Mouse (Mus musculus): ENCODE results near the gene Smurf1. TPM values are rescaled to one million over a fixed set of nuclear protein-coding genes. Genes with fewer than 3 reads are reported as not detected.

The Smurf1 gene
- polyA plus RNA-seq, 1 experiment: 5.8 TPM

GRCm38 (mm10) chr5:144853931-144854330, 111.7 kb downstream of the Smurf1 start:
- TF ChIP-seq POLR2A (IDR thresholded peaks at IDR 0.05; ENCODE audit: borderline replicate concordance, control insufficient read depth, low read depth, low read length) (no peak), CTCF (IDR thresholded peaks at IDR 0.05; ENCODE audit: control insufficient read depth, insufficient read depth, low read length) (no peak)
- H3K4me1 ChIP-seq (ENCODE audit: control insufficient read depth, insufficient read depth, low read length): no peaks in the 10 kb centered on the region
- WGBS: 78% methylated on average over 5 of the region's 5 CpGs
- no peak overlapping the region for H3K27ac ChIP-seq (ENCODE audit: control insufficient read depth, insufficient read depth, low read depth, low read length, poor library complexity)
- H3K4me3 ChIP-seq (replicated peaks; ENCODE audit: control insufficient read depth, low read depth, low read length): no peak overlapping the region

DNA sequence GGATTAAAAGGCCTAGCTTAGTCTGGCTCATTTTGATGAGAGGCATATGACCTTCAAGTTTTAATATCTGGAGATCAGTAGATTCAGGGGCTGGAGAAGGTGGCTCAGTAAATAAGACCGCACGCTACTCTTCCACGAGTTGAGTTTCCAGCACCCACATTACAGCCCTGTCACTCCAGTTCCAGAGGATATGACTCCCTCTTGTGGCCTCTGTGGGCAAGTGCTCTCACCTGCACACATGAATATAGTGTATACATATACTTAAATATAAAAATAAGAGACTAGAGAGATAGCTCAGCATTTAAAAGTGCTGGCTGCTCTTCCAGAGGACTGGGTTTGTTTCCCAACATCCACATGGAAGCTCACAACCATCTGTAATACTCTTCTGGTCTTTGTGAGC, 113.8 kb downstream of the Smurf1 start:
- TF ChIP-seq CTCF (IDR thresholded peaks at IDR 0.05; ENCODE audit: control insufficient read depth, insufficient read depth, low read length) (no peak), POLR2A (IDR thresholded peaks at IDR 0.05; ENCODE audit: borderline replicate concordance, control insufficient read depth, low read depth, low read length) (no peak)
- Histone ChIP-seq H3K4me3 (replicated peaks; ENCODE audit: control insufficient read depth, low read depth, low read length) (no peak overlapping the region), H3K27ac (ENCODE audit: control insufficient read depth, insufficient read depth, low read depth, low read length, poor library complexity) (no peak overlapping the region), H3K4me1 (ENCODE audit: control insufficient read depth, insufficient read depth, low read length) (no peaks in the 10 kb centered on the region)
- WGBS: 88% methylated on average over 3 of the region's 3 CpGs

DNA sequence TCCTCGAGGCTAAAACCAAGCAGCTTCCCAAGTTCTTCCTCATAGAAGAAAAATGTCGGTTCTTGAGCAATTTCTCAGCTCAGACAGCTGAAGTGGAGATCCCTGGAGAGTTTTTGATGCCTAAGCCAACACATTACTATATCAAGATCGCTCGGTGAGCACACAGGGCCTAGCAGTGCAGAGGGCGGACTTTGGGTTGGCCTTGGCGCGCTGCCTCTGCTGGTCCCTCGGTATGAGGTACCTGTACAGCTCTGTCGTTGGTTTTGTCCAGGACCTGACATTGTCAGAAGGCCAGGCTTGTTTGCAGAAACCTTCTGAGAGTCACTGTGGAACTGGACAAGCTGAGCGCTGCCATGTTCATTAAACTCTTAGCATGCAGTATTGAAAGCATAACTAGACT, 115.7 kb downstream of the Smurf1 start:
- H3K4me3 ChIP-seq (replicated peaks; ENCODE audit: control insufficient read depth, low read depth, low read length): no peak overlapping the region
- 89% methylated on average over 10 of the region's 10 CpGs for WGBS
- no peak overlapping the region for H3K27ac ChIP-seq (ENCODE audit: control insufficient read depth, insufficient read depth, low read depth, low read length, poor library complexity)
- H3K4me1 ChIP-seq (ENCODE audit: control insufficient read depth, insufficient read depth, low read length): no peaks in the 10 kb centered on the region
- no peak for TF ChIP-seq CTCF (IDR thresholded peaks at IDR 0.05; ENCODE audit: control insufficient read depth, insufficient read depth, low read length)
- no peak for TF ChIP-seq POLR2A (IDR thresholded peaks at IDR 0.05; ENCODE audit: borderline replicate concordance, control insufficient read depth, low read depth, low read length)

GRCm38 (mm10) chr5:144848735-144849134, 116.9 kb downstream of the Smurf1 start:
- Histone ChIP-seq H3K4me1 (ENCODE audit: control insufficient read depth, insufficient read depth, low read length) (no peaks in the 10 kb centered on the region), H3K27ac (ENCODE audit: control insufficient read depth, insufficient read depth, low read depth, low read length, poor library complexity) (no peak overlapping the region), H3K4me3 (replicated peaks; ENCODE audit: control insufficient read depth, low read depth, low read length) (no peak overlapping the region)
- TF ChIP-seq POLR2A (IDR thresholded peaks at IDR 0.05; ENCODE audit: borderline replicate concordance, control insufficient read depth, low read depth, low read length) (no peak), CTCF (IDR thresholded peaks at IDR 0.05; ENCODE audit: control insufficient read depth, insufficient read depth, low read length) (no peak)
- WGBS: 85% methylated on average over 5 of the region's 5 CpGs

GRCm38 (mm10) chr5:144845352-144845751, 120.3 kb downstream of the Smurf1 start:
- H3K4me3 ChIP-seq (replicated peaks; ENCODE audit: control insufficient read depth, low read depth, low read length): no peak overlapping the region
- WGBS: 90% methylated on average over 20 of the region's 20 CpGs
- H3K4me1 ChIP-seq (ENCODE audit: control insufficient read depth, insufficient read depth, low read length): no peaks in the 10 kb centered on the region
- TF ChIP-seq POLR2A (IDR thresholded peaks at IDR 0.05; ENCODE audit: borderline replicate concordance, control insufficient read depth, low read depth, low read length) (no peak), CTCF (IDR thresholded peaks at IDR 0.05; ENCODE audit: control insufficient read depth, insufficient read depth, low read length) (no peak)
- no peak overlapping the region for H3K27ac ChIP-seq (ENCODE audit: control insufficient read depth, insufficient read depth, low read depth, low read length, poor library complexity)

DNA sequence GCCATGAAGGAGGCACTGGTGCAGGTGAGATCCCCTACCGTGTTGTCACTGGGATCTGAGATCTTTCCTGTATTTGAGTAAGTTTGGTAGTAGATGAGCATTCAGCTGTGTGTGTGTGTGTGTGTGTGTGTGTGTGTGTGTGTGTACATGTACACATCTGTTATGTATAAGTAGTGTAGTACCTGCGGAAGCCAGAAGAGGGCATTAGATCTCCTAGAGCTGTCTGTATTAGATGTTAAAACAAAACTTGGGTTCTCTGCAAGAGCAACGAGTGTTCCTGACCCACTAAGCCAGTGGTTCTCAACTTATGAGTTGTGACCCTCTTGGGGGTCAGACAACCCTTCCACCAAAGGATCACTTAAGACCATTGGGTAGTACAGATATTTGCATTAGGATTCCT, 129.5 kb downstream of the Smurf1 start:
- TF ChIP-seq POLR2A (IDR thresholded peaks at IDR 0.05; ENCODE audit: borderline replicate concordance, control insufficient read depth, low read depth, low read length) (no peak), CTCF (IDR thresholded peaks at IDR 0.05; ENCODE audit: control insufficient read depth, insufficient read depth, low read length) (no peak)
- WGBS: 87% methylated on average over 3 of the region's 3 CpGs
- Histone ChIP-seq H3K4me1 (ENCODE audit: control insufficient read depth, insufficient read depth, low read length) (no peaks in the 10 kb centered on the region), H3K27ac (ENCODE audit: control insufficient read depth, insufficient read depth, low read depth, low read length, poor library complexity) (no peak overlapping the region), H3K4me3 (replicated peaks; ENCODE audit: control insufficient read depth, low read depth, low read length) (no peak overlapping the region)

DNA sequence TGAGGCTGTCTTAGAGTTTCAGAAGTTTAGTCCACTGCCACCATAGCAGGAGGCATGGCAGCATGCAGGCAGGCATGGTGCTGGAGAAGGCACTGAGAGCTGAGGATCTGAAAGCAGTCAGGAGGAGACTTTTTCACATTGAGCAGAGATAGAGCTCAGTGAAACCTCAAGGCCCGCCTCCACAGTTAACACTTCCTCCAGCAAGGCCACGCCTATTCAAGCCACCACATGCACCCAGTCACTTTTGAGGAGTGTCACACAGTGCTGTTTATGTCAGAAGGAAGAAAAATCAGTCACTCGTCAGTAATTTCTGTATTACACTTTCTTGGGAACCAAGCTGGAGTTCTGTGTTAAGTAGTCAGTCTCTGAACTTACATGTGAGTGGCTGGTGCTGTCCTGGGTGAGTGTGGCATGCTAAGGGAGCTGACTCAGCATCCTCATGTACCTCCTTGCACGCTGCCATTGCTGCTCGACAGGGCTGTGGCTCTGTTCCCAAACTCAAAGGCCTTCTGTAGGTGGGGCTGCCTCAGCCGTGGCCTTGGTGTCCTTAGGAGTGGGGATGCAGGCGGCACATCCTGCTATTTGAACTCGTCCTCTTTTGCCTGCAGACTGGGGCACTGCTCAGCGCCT, 133.7 kb downstream of the Smurf1 start:
- no peak for TF ChIP-seq CTCF (IDR thresholded peaks at IDR 0.05; ENCODE audit: control insufficient read depth, insufficient read depth, low read length)
- no peak for TF ChIP-seq POLR2A (IDR thresholded peaks at IDR 0.05; ENCODE audit: borderline replicate concordance, control insufficient read depth, low read depth, low read length)
- 71% methylated on average over 9 of the region's 9 CpGs for WGBS
- no peak overlapping the region for H3K27ac ChIP-seq (ENCODE audit: control insufficient read depth, insufficient read depth, low read depth, low read length, poor library complexity)

DNA sequence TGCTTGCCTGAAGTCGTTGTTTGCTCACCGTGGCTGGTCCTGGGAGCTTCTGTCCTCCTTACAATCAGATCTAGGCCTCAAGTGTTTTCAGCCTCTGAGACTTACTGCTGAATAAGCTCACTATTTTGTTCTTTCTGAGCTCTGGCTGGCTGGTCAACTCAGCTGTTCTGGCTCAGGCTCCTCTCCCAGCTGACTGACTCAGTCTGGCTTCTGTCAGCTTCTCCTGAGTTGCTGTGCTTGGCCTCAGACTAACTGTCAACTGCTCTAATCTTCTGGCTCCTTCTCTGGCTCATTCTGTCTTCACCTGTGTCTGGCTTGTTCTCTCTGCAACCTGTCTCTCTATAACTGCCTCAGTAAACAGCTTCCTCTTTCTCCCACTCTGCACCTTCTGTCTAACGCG, 136.0 kb downstream of the Smurf1 start:
- no peak overlapping the region for H3K27ac ChIP-seq (ENCODE audit: control insufficient read depth, insufficient read depth, low read depth, low read length, poor library complexity)
- H3K4me1 ChIP-seq (ENCODE audit: control insufficient read depth, insufficient read depth, low read length): no peaks in the 10 kb centered on the region
- H3K4me3 ChIP-seq (replicated peaks; ENCODE audit: control insufficient read depth, low read depth, low read length): no peak overlapping the region
- no peak for TF ChIP-seq POLR2A (IDR thresholded peaks at IDR 0.05; ENCODE audit: borderline replicate concordance, control insufficient read depth, low read depth, low read length)
- no peak for TF ChIP-seq CTCF (IDR thresholded peaks at IDR 0.05; ENCODE audit: control insufficient read depth, insufficient read depth, low read length)
- WGBS: 84% methylated on average over 4 of the region's 4 CpGs

More for the DNA sequence above, 133.7 kb downstream of the Smurf1 start:
- H3K4me1 ChIP-seq (ENCODE audit: control insufficient read depth, insufficient read depth, low read length): no peaks in the 10 kb centered on the region
- no peak overlapping the region for H3K4me3 ChIP-seq (replicated peaks; ENCODE audit: control insufficient read depth, low read depth, low read length)
